Mouse (Mus musculus): ENCODE results near the gene Dctn1.
A peak's percentile ranks its signal among the peaks of the same experiment; 100 is the strongest.

Dctn1 gene

GRCm38 (mm10) chr6:83165607-83166242, at the start of gene Dctn1:
Gene Dctn1 (plus strand): TSS chr6:83165920.
- DNase-seq, result peak; percentile 94

GRCm38 (mm10) chr6:83116373-83117164, 49.2 kb upstream of the Dctn1 start:
- no peak for DNase-seq

GRCm38 (mm10) chr6:83117165-83117438, 48.6 kb upstream of the Dctn1 start:
- DNase-seq, result no peak

GRCm38 (mm10) chr6:83117616-83118015, 48.1 kb upstream of the Dctn1 start:
- DNase-seq, result no peak

- peak; percentile 34 for DNase-seq
Measured at GRCm38 (mm10) chr6:83118369-83118768, 47.4 kb upstream of the Dctn1 start.

GRCm38 (mm10) chr6:83118825-83119733, 46.6 kb upstream of the Dctn1 start:
- peak; percentile 58 for DNase-seq

- DNase-seq, result peak; percentile 71
Measured at GRCm38 (mm10) chr6:83119734-83120051, 46.0 kb upstream of the Dctn1 start.

- DNase-seq, result peak; percentile 98
Measured at GRCm38 (mm10) chr6:83120930-83121862, 44.5 kb upstream of the Dctn1 start, which contains the start of gene Wbp1. Gene Wbp1 (minus strand): TSS chr6:83121559.

- peak; percentile 66 for DNase-seq
Measured at GRCm38 (mm10) chr6:83121863-83122710, 43.6 kb upstream of the Dctn1 start.

- peak; percentile 32 for DNase-seq
Measured at GRCm38 (mm10) chr6:83122961-83123360, 42.8 kb upstream of the Dctn1 start.

- DNase-seq, result peak; percentile 90
Measured at GRCm38 (mm10) chr6:83124851-83125312, 40.8 kb upstream of the Dctn1 start.

GRCm38 (mm10) chr6:83125331-83125730, 40.4 kb upstream of the Dctn1 start, which contains the start of gene Ino80b:
Gene Ino80b (minus strand): TSS chr6:83125431.
- no peak for DNase-seq

GRCm38 (mm10) chr6:83127419-83127818, 38.3 kb upstream of the Dctn1 start:
- DNase-seq, result no peak

- no peak for DNase-seq
Measured at GRCm38 (mm10) chr6:83131469-83132034, 34.2 kb upstream of the Dctn1 start.

- no peak for DNase-seq
Measured at GRCm38 (mm10) chr6:83132176-83132919, 33.4 kb upstream of the Dctn1 start.

GRCm38 (mm10) chr6:83134226-83134625, 31.5 kb upstream of the Dctn1 start:
- DNase-seq, result no peak

- DNase-seq, result no peak
Measured at GRCm38 (mm10) chr6:83134951-83135513, 30.7 kb upstream of the Dctn1 start, which contains the start of gene Rtkn. Gene Rtkn (plus strand): TSS chr6:83135463.

- no peak for DNase-seq
Measured at GRCm38 (mm10) chr6:83135571-83136161, 30.1 kb upstream of the Dctn1 start.

- DNase-seq, result no peak
Measured at GRCm38 (mm10) chr6:83136291-83136880, 29.3 kb upstream of the Dctn1 start.

Measured in cerebellum, adult 11-12 months (tissue).